Mouse (Mus musculus) heart, postnatal 0 days (tissue): ENCODE measurements at regions not wholly inside any gene's neighbourhood (a gene's known extent, or its start where the extent isn't known, plus 50 kb on each side); places are given as distances from the start of the nearest gene placed in this dataset.

ENCODE experiments used
- CTCF ChIP-seq: IDR thresholded peaks from 2 replicates; pipeline ENCODE4 v1.5.1; 2016; ENCODE audit warnings: antibody characterized with exemption, control low read depth, low read depth
- EP300 ChIP-seq: IDR thresholded peaks from 2 replicates; pipeline ENCODE4 v1.6.1; 2016; ENCODE audit warnings: antibody characterized with exemption, low read depth

- TF ChIP-seq CTCF (no peak), EP300 (no peak)
These were observed 103.7 kb upstream of the Akr1e1 start for GRCm38 (mm10) chr13:4712698-4713097.
